Mouse (Mus musculus) brain, embryonic 14.5 days (tissue): ENCODE data around the gene Ncstn.

ENCODE experiments used
- CTCF ChIP-seq: fragments of 200-500 bp; IDR thresholded peaks from 2 replicates; pipeline ENCODE4 v1.5.1; 2012; ENCODE audit warnings: inconsistent platforms, mild to moderate bottlenecking, moderate library complexity, borderline replicate concordance; ENCODE audit not compliant: insufficient read depth, insufficient read length; ENCODE audit errors: extremely low read depth
- POLR2A ChIP-seq: fragments of 200-500 bp; IDR thresholded peaks from 2 replicates; pipeline ENCODE4 v1.6.1; 2012; ENCODE audit warnings: mild to moderate bottlenecking, inconsistent platforms, borderline replicate concordance; ENCODE audit not compliant: poor library complexity, insufficient read depth, insufficient read length, severe bottlenecking; ENCODE audit errors: extremely low read depth

DNA sequence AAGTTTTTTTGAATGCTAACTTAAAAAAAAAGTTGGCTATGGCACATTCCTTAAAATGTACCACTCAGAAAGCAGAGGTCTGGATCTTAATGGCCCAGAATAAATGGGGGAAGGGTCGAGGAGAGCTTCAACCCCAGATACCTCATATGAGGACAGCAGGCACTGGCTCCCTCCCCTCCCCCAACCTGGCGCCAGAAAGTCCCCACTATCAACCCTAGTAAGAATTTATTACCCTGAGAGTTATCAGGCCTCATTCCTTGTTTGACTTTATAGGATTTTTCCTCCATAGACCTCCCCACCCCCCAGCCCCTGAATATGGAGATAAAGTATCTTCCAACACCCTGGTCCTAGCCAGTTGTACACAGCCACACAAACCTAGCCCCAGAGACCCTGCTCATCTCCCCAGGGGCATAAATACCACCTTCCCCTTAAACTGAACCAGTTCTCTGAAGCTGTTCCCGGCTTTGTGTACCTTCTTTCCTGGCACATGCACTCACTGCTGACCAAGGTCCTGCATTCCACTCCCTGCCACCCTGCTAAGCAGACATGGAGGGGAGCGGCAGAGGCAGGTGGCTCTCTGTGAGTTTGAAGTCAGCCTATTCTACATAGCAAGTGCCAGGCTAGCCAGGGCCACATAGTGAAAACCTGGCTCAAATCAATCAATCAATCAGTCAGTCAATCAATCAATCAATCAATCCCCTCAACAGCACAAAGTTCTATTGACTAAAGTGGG, 19.1 kb downstream of the Ncstn start:
- TF ChIP-seq CTCF (no peak), POLR2A (no peak)
